Mouse (Mus musculus) hindbrain, embryonic 12.5 days (tissue): Measurements from ENCODE around the gene Gm527. TPM values are rescaled to one million over a fixed set of nuclear protein-coding genes. Genes with fewer than 3 reads are reported as not detected.

Source experiments
- ATAC-seq: fragments of 200-750 bp; cut with Nextera tagmentation; 2 replicates; pipeline ENCODE4 v1.8.0; 2017; ENCODE audit warnings: moderate TSS enrichment; ENCODE audit not compliant: low FRiP score
- H3K27ac ChIP-seq: fragments of 300-500 bp; sonication (generic); 2 replicates; pipeline ENCODE4 v1.5.1; 2016; ENCODE audit warnings: mild to moderate bottlenecking
- H3K27me3 ChIP-seq: fragments of 300-500 bp; sonication (generic); 2 replicates; pipeline ENCODE4 v1.6.1; 2016; ENCODE audit warnings: mild to moderate bottlenecking
- H3K36me3 ChIP-seq: fragments of 300-500 bp; sonication (generic); 2 replicates; pipeline ENCODE4 v1.6.1; 2016; ENCODE audit warnings: mild to moderate bottlenecking
- H3K4me1 ChIP-seq: fragments of 300-500 bp; sonication (generic); 2 replicates; pipeline ENCODE4 v1.6.1; 2016
- H3K4me2 ChIP-seq: fragments of 300-500 bp; sonication (generic); replicated peaks from 2 replicates; pipeline ENCODE4 v1.6.1; 2016; ENCODE audit warnings: mild to moderate bottlenecking
- H3K4me3 ChIP-seq: fragments of 300-500 bp; sonication (generic); 2 replicates; pipeline ENCODE4 v1.5.1; 2016; ENCODE audit warnings: mild to moderate bottlenecking
- H3K9ac ChIP-seq: fragments of 300-500 bp; sonication (generic); 2 replicates; pipeline ENCODE4 v1.6.1; 2016; ENCODE audit warnings: mild to moderate bottlenecking, moderate library complexity
- H3K9me3 ChIP-seq: fragments of 300-500 bp; sonication (generic); replicated peaks from 2 replicates; pipeline ENCODE4 v1.6.1; 2016; ENCODE audit warnings: mild to moderate bottlenecking
- WGBS: fragments of 180-500 bp; shearing (Covaris S2); methylation state at CpG from one replicate; pipeline ENCODE4 v1.1.7; 2016; 5-methylcytosine and 5-hydroxymethylcytosine counted together
- polyA plus RNA-seq: library from polyadenylated mRNA; unstranded; fragments of >200 nt; fragmentation: Nextera tagmentation; extraction: Ambion mirVana; gene quantifications from 2 replicates; pipeline ENCODE4 v1.2.1, GENCODE M21; 2016

Gm527 gene
- polyA plus RNA-seq, 1 experiment from 2014 or later = 5.1 TPM

GRCm38 (mm10) chr12:64966652-64967435 is 49.1 kb downstream of the Gm527 start:
- Histone ChIP-seq H3K4me3 (peak overlapping the region; percentile 85), H3K4me1 (peaks cover 42% of the 10 kb centered on the region), H3K4me2 (peak overlapping the region; percentile 95), H3K27me3 (no peaks in the 10 kb centered on the region), H3K27ac (peak overlapping the region; percentile 86), H3K36me3 (no peaks in the 10 kb centered on the region), H3K9ac (peak overlapping the region; percentile 94), H3K9me3 (no peaks in the 10 kb centered on the region)
- WGBS = 4% methylated on average over 19 of the region's 19 CpGs
- no peak for ATAC-seq

GRCm38 (mm10) chr12:64967470-64967869 is 49.8 kb downstream of the Gm527 start:
- H3K9me3 ChIP-seq = no peaks in the 10 kb centered on the region
- peak overlapping the region; percentile 85 for H3K4me3 ChIP-seq
- H3K27ac ChIP-seq = no peak overlapping the region
- no peaks in the 10 kb centered on the region for H3K36me3 ChIP-seq
- 0% methylated on average over 9 of the region's 9 CpGs for WGBS
- peaks cover 46% of the 10 kb centered on the region for H3K4me1 ChIP-seq
- H3K27me3 ChIP-seq = no peaks in the 10 kb centered on the region
- ATAC-seq = no peak
- peak overlapping the region; percentile 95 for H3K4me2 ChIP-seq
- peak overlapping the region; percentile 94 for H3K9ac ChIP-seq

GRCm38 (mm10) chr12:64968067-64968466 is 50.4 kb downstream of the Gm527 start:
- Histone ChIP-seq H3K4me1 (peaks cover 46% of the 10 kb centered on the region), H3K36me3 (no peaks in the 10 kb centered on the region), H3K9me3 (no peaks in the 10 kb centered on the region), H3K4me3 (peak overlapping the region; percentile 85), H3K27ac (no peak overlapping the region), H3K9ac (peak overlapping the region; percentile 94), H3K4me2 (peak overlapping the region; percentile 95), H3K27me3 (no peaks in the 10 kb centered on the region)
- ATAC-seq = no peak
- 9% methylated on average over 2 of the region's 2 CpGs for WGBS

GRCm38 (mm10) chr12:64971399-64971798 is 53.7 kb downstream of the Gm527 start:
- Histone ChIP-seq H3K27me3 (no peaks in the 10 kb centered on the region), H3K36me3 (no peaks in the 10 kb centered on the region), H3K9ac (no peak overlapping the region), H3K4me2 (peak overlapping the region; percentile 62), H3K9me3 (no peaks in the 10 kb centered on the region), H3K27ac (no peak overlapping the region), H3K4me1 (peaks cover 39% of the 10 kb centered on the region), H3K4me3 (no peak overlapping the region)
- ATAC-seq = no peak

GRCm38 (mm10) chr12:64972063-64972462 is 54.4 kb downstream of the Gm527 start:
- H3K4me2 ChIP-seq = no peak overlapping the region; the same call in 1 of the 2 replicates
- no peak for ATAC-seq
- no peaks in the 10 kb centered on the region for H3K36me3 ChIP-seq
- no peaks in the 10 kb centered on the region for H3K27me3 ChIP-seq
- 88% methylated on average over 6 of the region's 6 CpGs for WGBS
- no peak overlapping the region; the same call in 1 of the 2 replicates for H3K9ac ChIP-seq
- H3K4me1 ChIP-seq = peaks cover 35% of the 10 kb centered on the region
- no peak overlapping the region for H3K27ac ChIP-seq
- H3K9me3 ChIP-seq = no peaks in the 10 kb centered on the region
- no peak overlapping the region for H3K4me3 ChIP-seq

Other genes starting within 250 kb of the Gm527 start
- gene Klhl28, start 47.6 kb downstream of the Gm527 start, polyA plus RNA-seq = 22.2 and 23.1 TPM in 2 replicates
- 26.7 and 30.0 TPM in 2 replicates for gene Togaram1, start 47.9 kb downstream of the Gm527 start, polyA plus RNA-seq
- gene Prpf39, start 118.4 kb downstream of the Gm527 start, polyA plus RNA-seq = 63.4 and 71.3 TPM in 2 replicates
- 519 and 525 TPM in 2 replicates for gene Fkbp3, start 156.1 kb downstream of the Gm527 start, polyA plus RNA-seq
- 15.1 and 17.5 TPM in 2 replicates for gene Fancm, start 157.7 kb downstream of the Gm527 start, polyA plus RNA-seq